Mouse (Mus musculus): ENCODE measurements around the gene Krtap16-1.

- TF ChIP-seq POLR2A (IDR thresholded peaks at IDR 0.05; ENCODE audit: low read depth, low read length) = no peak
- no peak for TF ChIP-seq CTCF (IDR thresholded peaks at IDR 0.05; ENCODE audit: extremely low read depth, insufficient read length, insufficient replicate concordance, low read depth, low read length)
Observed at GRCm38 (mm10) chr11:100010682-100011081, 24.3 kb upstream of the Krtap16-1 start.

Measured in small intestine, adult 2 months (tissue).